Mouse (Mus musculus) lung, embryonic 15.5 days (tissue): ENCODE data around the gene Gng7. TPM values are rescaled to one million over a fixed set of nuclear protein-coding genes. Genes with fewer than 3 reads are reported as not detected.
A peak's percentile ranks its signal among the peaks of the same experiment; 100 is the strongest.
"Not testable (repeated sequence)": the region's sequence is repeated elsewhere in the genome, so short reads cannot be mapped to it uniquely, and the experiment has no call there.

ENCODE experiments used
- ATAC-seq: fragments of 200-750 bp; cut with Nextera tagmentation; 2 replicates; pipeline ENCODE4 v1.8.0; 2017; ENCODE audit warnings: moderate number of reproducible peaks, borderline replicate concordance; ENCODE audit not compliant: low FRiP score, low TSS enrichment; ENCODE audit errors: extremely low read depth
- H3K27ac ChIP-seq: fragments of 300-500 bp; sonication (generic); 2 replicates; pipeline ENCODE4 v1.5.1; 2015; ENCODE audit warnings: moderate library complexity, mild to moderate bottlenecking, inconsistent platforms
- H3K27me3 ChIP-seq: fragments of 300-500 bp; sonication (generic); 2 replicates; pipeline ENCODE4 v1.6.1; 2015; ENCODE audit warnings: inconsistent platforms
- H3K36me3 ChIP-seq: fragments of 300-500 bp; sonication (generic); 2 replicates; pipeline ENCODE4 v1.6.1; 2015; ENCODE audit warnings: inconsistent platforms
- H3K4me1 ChIP-seq: fragments of 300-500 bp; sonication (generic); 2 replicates; pipeline ENCODE4 v1.6.1; 2015; ENCODE audit warnings: inconsistent platforms
- H3K4me2 ChIP-seq: fragments of 300-500 bp; sonication (generic); 2 replicates; pipeline ENCODE4 v1.6.1; 2015; ENCODE audit warnings: inconsistent platforms, mild to moderate bottlenecking, moderate library complexity
- H3K4me3 ChIP-seq: fragments of 300-500 bp; sonication (generic); 2 replicates; pipeline ENCODE4 v1.5.1; 2015; ENCODE audit warnings: mild to moderate bottlenecking, inconsistent platforms
- H3K9ac ChIP-seq: fragments of 300-500 bp; sonication (generic); 2 replicates; pipeline ENCODE4 v1.6.1; 2015; ENCODE audit warnings: inconsistent platforms
- H3K9me3 ChIP-seq: fragments of 300-500 bp; sonication (generic); 2 replicates; pipeline ENCODE4 v1.6.1; 2016; ENCODE audit warnings: inconsistent platforms
- WGBS: fragments of 180-500 bp; shearing (Covaris S2); methylation state at CpG from one replicate; pipeline ENCODE4 v1.1.7; 2015; 5-methylcytosine and 5-hydroxymethylcytosine counted together
- polyA plus RNA-seq: library from polyadenylated mRNA; unstranded; fragments of >200 nt; fragmentation: Nextera tagmentation; extraction: Ambion mirVana; gene quantifications from 2 replicates; pipeline ENCODE4 v1.2.1, GENCODE M21; 2015

Gng7 gene
- polyA plus RNA-seq = 5.3 and 6.6 TPM in 2 replicates

DNA sequence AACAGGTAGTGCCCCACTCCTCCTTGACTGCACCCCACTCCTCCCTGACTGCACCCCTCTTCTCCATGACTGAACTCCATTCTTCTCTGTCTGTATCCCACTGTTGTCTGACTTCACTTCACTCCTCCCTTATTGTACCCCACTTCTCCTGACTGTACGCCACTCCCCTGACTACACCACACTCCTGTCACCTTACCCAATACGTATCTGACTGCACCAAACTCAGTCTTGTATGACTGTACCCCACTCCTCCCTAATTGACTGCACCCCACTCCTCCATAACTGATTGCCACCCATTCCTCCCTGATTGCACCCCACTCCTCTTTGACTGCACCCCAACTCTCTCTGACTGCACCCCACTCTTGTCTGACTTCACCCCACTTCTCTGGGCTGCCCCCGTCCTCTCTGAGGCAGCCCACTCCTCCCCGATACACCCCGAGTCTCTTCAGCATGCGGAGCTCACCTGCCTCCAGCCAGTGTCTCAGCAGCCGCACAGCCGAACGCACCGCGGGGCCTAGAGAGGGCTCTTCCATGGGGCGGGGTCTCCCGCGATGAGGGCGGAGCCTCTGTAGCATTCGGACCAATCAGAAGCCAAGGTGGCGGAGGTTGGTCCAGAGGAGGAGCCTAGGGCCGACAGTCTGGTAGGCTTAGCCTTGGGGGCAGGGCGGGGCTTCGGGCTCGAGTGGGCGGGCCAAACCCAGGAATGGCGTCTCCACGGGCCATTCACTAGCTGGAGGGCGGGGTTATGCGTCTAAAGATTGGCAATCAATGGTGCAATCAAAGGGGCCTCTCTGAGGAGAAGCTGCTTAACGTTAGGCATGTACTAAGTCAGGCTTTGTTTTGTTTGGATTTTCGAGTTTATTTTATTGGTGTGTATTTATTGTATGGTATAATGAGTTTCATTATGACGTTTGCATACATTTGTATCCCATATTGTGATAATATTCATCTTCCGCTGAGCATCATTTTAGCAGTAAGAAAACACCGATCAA is at the start of gene Gng7:
Gng7 (minus strand) TSS at position 553 of the 992 bp plus-strand sequence.
- 9% methylated on average over 31 of the region's 31 CpGs for WGBS
- H3K27ac ChIP-seq = no peak within 1 kb of the TSS
- peak; percentile 96 for ATAC-seq
- H3K4me2 ChIP-seq = peak within 1 kb of the TSS; percentile 71
- no peaks in the 10 kb centered on the region for H3K36me3 ChIP-seq
- peak within 1 kb of the TSS; percentile 20; the same call in 1 of the 2 replicates for H3K9ac ChIP-seq
- peak within 1 kb of the TSS; percentile 46 for H3K4me3 ChIP-seq
- H3K9me3 ChIP-seq = no peaks in the 10 kb centered on the region
- H3K4me1 ChIP-seq = 0 out of 2 replicates have a peak, but pooled peaks cover 4% of the 10 kb centered on the region
- H3K27me3 ChIP-seq = no peaks in the 10 kb centered on the region

DNA sequence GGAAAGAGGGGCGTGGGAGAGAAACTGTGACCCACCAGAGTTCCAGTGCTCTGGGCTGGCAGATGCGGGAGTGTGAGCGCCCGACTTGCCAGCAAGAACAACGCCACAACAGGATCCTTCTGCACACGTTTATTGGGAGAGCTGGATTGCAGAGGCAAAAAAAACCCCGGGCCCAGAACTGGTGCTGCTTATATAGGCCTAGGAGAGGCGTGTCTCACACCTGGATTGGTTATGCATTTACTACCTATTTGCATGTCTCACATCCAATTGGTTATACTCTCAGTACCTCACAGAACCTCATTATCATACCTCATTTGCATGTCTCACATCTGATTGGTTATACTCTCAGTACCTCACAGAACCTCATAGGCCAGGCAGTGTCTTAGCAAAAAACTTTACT is 49.8 kb upstream of the Gng7 start:
- H3K4me1 ChIP-seq, H3K4me3 ChIP-seq, H3K9me3 ChIP-seq, H3K9ac ChIP-seq, H3K27me3 ChIP-seq, ATAC-seq, H3K4me2 ChIP-seq, H3K36me3 ChIP-seq, H3K27ac ChIP-seq: not testable (repeated sequence)
- 87% methylated on average over 8 of the region's 8 CpGs for WGBS

GRCm38 (mm10) chr10:81062710-81063109 is 48.0 kb upstream of the Gng7 start:
- Histone ChIP-seq H3K9me3 (no peaks in the 10 kb centered on the region), H3K27ac (no peak overlapping the region), H3K27me3 (no peaks in the 10 kb centered on the region), H3K4me1 (peaks cover 17% of the 10 kb centered on the region), H3K4me3 (no peak overlapping the region), H3K9ac (no peak overlapping the region), H3K36me3 (no peaks in the 10 kb centered on the region), H3K4me2 (no peak overlapping the region)
- no peak for ATAC-seq
- 46% methylated on average over 4 of the region's 4 CpGs for WGBS

DNA sequence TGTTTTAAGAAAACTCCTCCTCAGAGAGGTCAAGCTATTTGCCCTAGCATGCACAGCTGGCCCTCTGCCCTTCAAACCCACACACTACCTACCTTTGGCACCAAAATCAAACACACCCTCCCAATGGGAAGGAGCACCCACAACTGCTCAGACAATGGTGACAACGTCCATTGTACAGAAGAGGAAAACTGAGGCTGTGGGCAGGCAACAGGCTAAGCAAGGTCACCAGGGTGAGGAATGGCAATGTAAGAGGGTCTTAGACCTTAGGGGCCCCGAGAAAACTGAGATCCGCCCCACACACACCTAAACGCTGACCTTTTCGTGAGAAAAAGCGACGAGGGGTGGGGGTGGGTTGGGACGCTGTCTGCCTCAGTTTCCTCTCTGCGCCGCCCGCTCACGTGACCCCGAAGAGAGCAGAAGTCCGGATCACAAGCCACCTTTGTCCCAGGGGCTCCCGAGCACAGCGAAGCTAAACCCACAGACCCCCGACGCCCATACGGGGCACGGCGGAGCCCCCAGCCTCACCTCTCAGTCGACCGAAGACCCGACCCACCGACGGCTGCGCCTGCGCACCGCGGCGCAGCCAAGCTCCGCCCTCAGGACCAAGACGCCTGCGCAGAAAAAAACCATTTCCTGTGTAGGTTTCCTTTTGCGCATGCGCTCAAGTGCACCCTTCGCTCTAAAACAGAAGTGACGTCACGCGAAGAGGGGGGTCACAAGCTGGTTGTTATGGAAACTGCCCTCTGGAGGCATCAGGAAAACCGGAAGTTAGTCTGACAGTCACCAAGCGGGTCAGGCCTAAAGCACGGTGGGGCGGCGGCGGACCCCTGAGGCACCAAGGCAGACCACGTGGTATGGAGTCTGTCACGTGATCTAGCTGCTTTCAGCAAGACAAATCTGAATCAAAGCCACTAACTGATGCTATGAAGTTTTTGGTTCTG is 45.1 kb upstream of the Gng7 start, which contains the start of gene Sgta:
Sgta (minus strand) TSS at position 579 of the 941 bp plus-strand sequence.
- Histone ChIP-seq H3K9me3 (no peaks in the 10 kb centered on the region), H3K4me2 (peak within 1 kb of the TSS; percentile 80), H3K4me3 (peak within 1 kb of the TSS; percentile 77), H3K27ac (no peak within 1 kb of the TSS), H3K4me1 (peaks cover 22% of the 10 kb centered on the region), H3K36me3 (no peaks in the 10 kb centered on the region), H3K27me3 (no peaks in the 10 kb centered on the region), H3K9ac (peak within 1 kb of the TSS; percentile 81)
- peak; percentile 96 for ATAC-seq
- under 1% methylated on average over 48 of the region's 48 CpGs for WGBS

DNA sequence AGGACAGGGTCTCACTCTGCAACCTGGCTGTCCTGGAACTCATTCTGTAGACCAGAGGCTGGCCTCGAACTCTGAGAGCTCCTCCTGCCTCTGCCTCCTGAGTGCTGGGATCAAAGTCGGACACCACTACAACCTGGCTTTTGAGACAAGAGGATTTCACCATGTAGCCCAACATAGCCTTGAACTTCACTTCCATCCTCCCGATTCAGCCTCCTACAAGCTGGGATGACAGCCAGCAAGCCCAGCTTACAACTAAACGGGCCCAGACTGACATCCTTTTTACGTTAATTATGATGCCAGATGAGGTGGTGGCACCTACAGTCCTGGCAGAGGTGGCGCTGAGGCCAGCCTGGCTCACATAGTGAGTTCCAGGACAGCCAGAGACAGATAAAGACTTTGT is 44.2 kb upstream of the Gng7 start:
- Histone ChIP-seq H3K9me3 (no peaks in the 10 kb centered on the region), H3K4me1 (peaks cover 22% of the 10 kb centered on the region), H3K27me3 (no peaks in the 10 kb centered on the region), H3K36me3 (no peaks in the 10 kb centered on the region), H3K4me2 (peak overlapping the region; percentile 80), H3K9ac (peak overlapping the region; percentile 81; the same call in 1 of the 2 replicates), H3K27ac (no peak overlapping the region), H3K4me3 (peak overlapping the region; percentile 77)
- 78% methylated on average over 6 of the region's 6 CpGs for WGBS
- no peak for ATAC-seq

DNA sequence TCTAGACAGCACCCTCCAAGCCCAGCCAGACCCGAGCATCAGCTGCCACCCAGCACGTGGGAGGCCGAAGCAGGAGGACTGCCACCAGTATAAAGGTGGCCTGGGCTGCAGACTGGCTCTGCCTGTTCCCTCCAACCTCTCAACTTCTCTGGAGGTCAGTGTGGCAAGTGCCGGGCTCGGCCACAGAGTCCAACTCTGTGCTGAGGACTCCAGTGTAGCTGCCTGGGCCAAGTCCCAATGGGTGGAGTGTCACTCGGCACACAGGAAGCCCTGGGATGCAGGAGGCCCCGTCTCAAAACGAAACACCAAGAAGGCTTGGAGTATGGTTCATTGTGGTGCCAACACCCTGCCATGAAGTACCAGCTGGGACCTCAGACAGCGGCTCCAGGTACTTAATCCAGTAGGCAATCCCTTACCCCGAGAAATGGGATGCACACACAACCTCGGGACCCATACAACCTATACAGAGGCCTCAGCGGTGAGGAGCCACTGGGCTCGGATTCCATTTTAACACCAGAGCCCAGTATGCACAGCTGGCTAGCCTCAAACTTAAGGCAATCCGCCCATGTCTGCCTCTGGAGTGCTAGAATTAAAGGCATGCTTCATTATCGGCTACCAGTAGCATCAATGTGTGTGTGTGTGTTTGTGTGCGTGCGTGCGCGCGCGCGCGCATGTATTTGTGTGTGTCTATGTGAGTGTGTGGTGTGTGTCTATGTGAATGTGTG is 42.8 kb upstream of the Gng7 start:
- no peaks in the 10 kb centered on the region for H3K9me3 ChIP-seq
- no peak overlapping the region for H3K27ac ChIP-seq
- H3K4me3 ChIP-seq = no peak overlapping the region
- no peak overlapping the region for H3K9ac ChIP-seq
- H3K4me2 ChIP-seq = no peak overlapping the region
- no peaks in the 10 kb centered on the region for H3K27me3 ChIP-seq
- peaks cover 22% of the 10 kb centered on the region for H3K4me1 ChIP-seq
- no peak for ATAC-seq
- H3K36me3 ChIP-seq = no peaks in the 10 kb centered on the region
- WGBS = 89% methylated on average over 23 of the region's 23 CpGs

- not testable (repeated sequence) for H3K4me2 ChIP-seq, H3K9me3 ChIP-seq, H3K27ac ChIP-seq, H3K9ac ChIP-seq, ATAC-seq, H3K27me3 ChIP-seq, H3K4me3 ChIP-seq
- Histone ChIP-seq H3K4me1 (peaks cover 22% of the 10 kb centered on the region), H3K36me3 (peaks cover 13% of the 10 kb centered on the region)
- 74% methylated on average over 11 of the region's 11 CpGs for WGBS
Observed at GRCm38 (mm10) chr10:81055802-81056340, 41.1 kb upstream of the Gng7 start.

- Histone ChIP-seq H3K27me3 (no peaks in the 10 kb centered on the region), H3K36me3 (peaks cover 20% of the 10 kb centered on the region), H3K27ac (no peak overlapping the region), H3K9me3 (no peaks in the 10 kb centered on the region), H3K4me2 (no peak overlapping the region), H3K9ac (no peak overlapping the region), H3K4me1 (peaks cover 22% of the 10 kb centered on the region), H3K4me3 (no peak overlapping the region)
- WGBS = 90% methylated on average over 6 of the region's 6 CpGs
- ATAC-seq = no peak
Observed at GRCm38 (mm10) chr10:81055169-81055568, 40.4 kb upstream of the Gng7 start.

- Histone ChIP-seq H3K4me2 (no peak overlapping the region), H3K9ac (no peak overlapping the region), H3K9me3 (no peaks in the 10 kb centered on the region), H3K27ac (no peak overlapping the region), H3K27me3 (no peaks in the 10 kb centered on the region), H3K4me1 (peaks cover 4% of the 10 kb centered on the region; the same call in 1 of the 2 replicates), H3K4me3 (no peak overlapping the region), H3K36me3 (peaks cover 46% of the 10 kb centered on the region)
- ATAC-seq = no peak
- WGBS = 85% methylated on average over 5 of the region's 5 CpGs
Observed at GRCm38 (mm10) chr10:81052577-81052976, 37.8 kb upstream of the Gng7 start.

DNA sequence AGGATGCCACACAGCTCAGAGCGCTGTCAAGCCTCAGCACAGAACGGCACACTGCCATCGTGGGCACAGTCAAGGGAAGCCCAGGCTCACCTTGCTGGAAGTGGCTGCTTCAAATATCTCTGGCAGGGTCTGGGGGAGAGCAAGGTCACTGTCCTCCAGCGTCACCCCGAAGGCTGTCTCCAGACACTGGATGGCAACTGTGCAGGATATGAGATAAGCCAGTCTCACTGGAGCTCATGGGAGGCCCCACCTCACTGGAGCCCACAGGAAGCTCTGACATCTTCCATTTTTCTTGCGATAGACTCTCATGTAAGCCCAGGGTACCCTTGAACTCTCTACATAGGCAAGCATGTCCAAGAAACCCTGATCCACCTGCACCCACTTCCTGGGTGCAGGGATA is 36.4 kb upstream of the Gng7 start:
- Histone ChIP-seq H3K9ac (no peak overlapping the region), H3K36me3 (peaks cover 60% of the 10 kb centered on the region), H3K4me1 (no peaks in the 10 kb centered on the region), H3K4me3 (no peak overlapping the region), H3K27ac (no peak overlapping the region), H3K4me2 (no peak overlapping the region), H3K27me3 (no peaks in the 10 kb centered on the region), H3K9me3 (no peaks in the 10 kb centered on the region)
- 86% methylated on average over 6 of the region's 6 CpGs for WGBS
- no peak for ATAC-seq

DNA sequence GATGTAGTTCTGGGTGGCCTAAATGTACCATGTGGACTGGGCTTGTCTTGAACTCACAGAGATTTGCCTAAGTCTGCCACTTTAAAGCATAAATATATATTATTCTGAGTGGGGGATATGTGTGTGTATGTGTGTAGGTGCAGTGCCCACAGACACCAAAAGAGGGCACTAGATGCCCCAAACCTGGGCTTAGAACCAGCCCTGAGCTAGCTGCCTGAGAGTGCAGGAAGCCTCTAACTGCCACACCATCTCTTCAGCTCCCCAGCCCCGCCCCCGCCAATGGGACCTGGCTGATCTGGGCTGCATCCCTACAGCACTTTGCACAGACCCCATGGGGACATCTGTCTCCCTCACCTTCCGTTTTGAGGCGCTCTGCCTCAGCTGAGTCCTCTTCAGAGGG is 35.9 kb upstream of the Gng7 start:
- H3K9me3 ChIP-seq = no peaks in the 10 kb centered on the region

More for the DNA sequence above, 35.9 kb upstream of the Gng7 start:
- Histone ChIP-seq H3K9ac (no peak overlapping the region), H3K4me2 (no peak overlapping the region), H3K4me3 (no peak overlapping the region), H3K27me3 (no peaks in the 10 kb centered on the region), H3K4me1 (no peaks in the 10 kb centered on the region), H3K36me3 (peaks cover 65% of the 10 kb centered on the region), H3K27ac (no peak overlapping the region)
- ATAC-seq = no peak
- WGBS = 76% methylated on average over 4 of the region's 4 CpGs
